Mouse (Mus musculus) Patski (cell line): ENCODE measurements at regions not wholly inside any gene's neighbourhood (a gene's known extent, or its start where the extent isn't known, plus 50 kb on each side); places are given as distances from the start of the nearest gene placed in this dataset.
A peak's percentile ranks its signal among the peaks of the same experiment; 100 is the strongest.

ENCODE experiments used
- ATAC-seq: fragments of 100-300 bp; one replicate; pipeline ENCODE4 v1.8.0; 2021
- CTCF ChIA-PET: fragments of 350-600 bp; sonication (Branson Sonifier 250); formaldehyde crosslinking; loops from one replicate; lab custom pipeline; 2022; ENCODE audit warnings: inconsistent platforms; lab: Charles Lee
- POLR2A ChIA-PET: fragments of 350-600 bp; sonication (Branson Sonifier 250); formaldehyde crosslinking; loops from one replicate; lab custom pipeline; 2022; ENCODE audit warnings: antibody characterized with exemption, inconsistent platforms; lab: Charles Lee
- DNase-seq: peaks from one replicate; pipeline ENCODE4 v3.0.0-alpha.2; 2011; ENCODE audit warnings: low read depth, low spot score
- H3K27me3 ChIP-seq: fragments of 371-371 bp; one replicate; pipeline ENCODE4 v1.5.1; 2021
- CTCF ChIP-seq: fragments of 100-300 bp; IDR thresholded peaks from one replicate; pipeline ENCODE4 v1.5.1; 2021
- in situ Hi-C: fragments of 300-500 bp; cut with MboI; formaldehyde crosslinking; loops from 3 replicates; pipeline ENCODE4 v1.11.1; 2018; ENCODE audit warnings: low pct_unique_long_range_greater_than_20kb, mixed read lengths

- ChIA-PET CTCF (no interaction called here), POLR2A (no interaction called here)
- peak; percentile 72 for TF ChIP-seq CTCF
- DNase-seq (no peak), ATAC-seq (no peak)
- H3K27me3 ChIP-seq = no peaks in the 10 kb centered on the region
- in situ Hi-C loops = loop anchor here (5.0 to 25.0 kb wide), 2 partner anchors 367 to 517 kb away; partner anchors contain the start of gene Kitl
Measured at GRCm38 (mm10) chr10:99644981-99645380, 114.5 kb downstream of the Csl start.

DNA sequence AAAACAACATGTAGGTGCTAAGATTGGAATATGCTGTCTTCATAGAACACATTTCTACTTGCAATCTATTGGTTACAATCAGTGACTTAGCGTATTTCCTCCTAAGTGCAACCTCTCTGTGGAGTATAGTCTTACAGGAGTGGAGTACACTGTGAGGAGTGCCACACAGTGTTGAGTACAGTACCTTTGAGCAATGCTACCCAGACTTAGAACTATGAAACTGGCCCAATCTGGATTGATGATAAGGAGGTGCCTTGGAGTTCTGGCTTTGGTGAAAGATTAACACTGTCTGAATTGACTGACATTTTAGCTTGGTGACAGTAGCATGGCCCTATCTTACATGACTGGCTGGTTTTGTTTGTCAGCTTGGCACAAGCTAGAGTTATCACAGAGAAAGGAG is 107.4 kb downstream of the Csl start:
- H3K27me3 ChIP-seq = peaks cover 5% of the 10 kb centered on the region
- in situ Hi-C loops = no loop called here
- CTCF ChIA-PET = no interaction called here
- DNase-seq (no peak), ATAC-seq (no peak)
- no peak for TF ChIP-seq CTCF
- POLR2A ChIA-PET = no interaction called here

DNA sequence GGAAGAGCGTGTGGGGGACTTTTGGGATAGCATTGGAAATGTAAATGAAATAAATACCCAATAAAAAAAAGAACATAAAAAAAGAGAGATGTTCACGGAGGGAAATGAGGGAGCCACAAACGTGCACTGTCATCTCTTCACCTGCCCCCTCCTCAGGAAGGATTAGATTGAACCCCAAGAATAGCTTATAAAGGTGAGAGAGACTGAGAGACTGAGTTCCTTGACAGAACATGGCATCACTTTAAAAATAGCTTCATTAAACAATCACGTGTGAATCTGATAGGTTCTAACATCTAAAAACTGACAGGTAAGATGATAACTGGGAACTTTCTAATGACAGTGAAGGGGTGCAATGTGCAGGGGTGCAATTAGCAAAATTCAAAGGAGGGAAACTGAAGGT is 105.2 kb downstream of the Csl start:
- ChIA-PET POLR2A (no interaction called here), CTCF (no interaction called here)
- TF ChIP-seq CTCF = no peak
- peaks cover 5% of the 10 kb centered on the region for H3K27me3 ChIP-seq
- no peak for DNase-seq
- in situ Hi-C loops = no loop called here
- ATAC-seq = no peak

GRCm38 (mm10) chr10:99676557-99677098 is 82.8 kb downstream of the Csl start:
- ChIA-PET CTCF (no interaction called here), POLR2A (interaction anchor here (0.6 kb wide), 1 partner anchor 756 kb away, joined by 3 read pairs; no protein-coding TSS in a partner anchor)
- in situ Hi-C loops = no loop called here
- ATAC-seq (no peak), DNase-seq (no peak)
- no peak for TF ChIP-seq CTCF
- H3K27me3 ChIP-seq = no peaks in the 10 kb centered on the region

DNA sequence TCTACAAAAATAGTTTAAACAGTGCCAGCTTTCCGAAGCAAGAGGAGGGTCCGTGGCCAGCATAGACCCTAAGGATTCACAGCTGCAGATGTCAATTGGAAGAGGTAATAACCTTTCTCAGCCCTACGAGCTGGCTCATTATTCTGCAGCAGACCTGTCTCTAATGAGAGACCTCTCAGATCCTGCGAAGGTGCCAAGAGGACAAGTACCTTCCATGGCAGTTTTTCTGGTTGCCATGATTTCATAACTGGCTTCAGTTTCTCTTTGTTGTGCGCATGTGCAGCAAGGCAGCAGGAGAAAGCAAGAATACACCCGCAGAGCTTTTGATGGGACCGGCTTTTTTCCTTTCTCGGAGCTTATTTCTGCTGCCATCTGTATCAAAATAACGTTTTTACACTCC is 81.4 kb downstream of the Csl start:
- in situ Hi-C loops = no loop called here
- ATAC-seq = no peak
- no peak for TF ChIP-seq CTCF

GRCm38 (mm10) chr10:99679813-99680212 is 79.6 kb downstream of the Csl start:
- TF ChIP-seq CTCF = no peak
- ChIA-PET POLR2A (no interaction called here), CTCF (no interaction called here)
- DNase-seq = no peak
- no peak for ATAC-seq
- no peaks in the 10 kb centered on the region for H3K27me3 ChIP-seq
- in situ Hi-C loops = no loop called here

More for the DNA sequence above, 81.4 kb downstream of the Csl start:
- no peak for DNase-seq
- H3K27me3 ChIP-seq = no peaks in the 10 kb centered on the region
- ChIA-PET CTCF (no interaction called here), POLR2A (no interaction called here)

DNA sequence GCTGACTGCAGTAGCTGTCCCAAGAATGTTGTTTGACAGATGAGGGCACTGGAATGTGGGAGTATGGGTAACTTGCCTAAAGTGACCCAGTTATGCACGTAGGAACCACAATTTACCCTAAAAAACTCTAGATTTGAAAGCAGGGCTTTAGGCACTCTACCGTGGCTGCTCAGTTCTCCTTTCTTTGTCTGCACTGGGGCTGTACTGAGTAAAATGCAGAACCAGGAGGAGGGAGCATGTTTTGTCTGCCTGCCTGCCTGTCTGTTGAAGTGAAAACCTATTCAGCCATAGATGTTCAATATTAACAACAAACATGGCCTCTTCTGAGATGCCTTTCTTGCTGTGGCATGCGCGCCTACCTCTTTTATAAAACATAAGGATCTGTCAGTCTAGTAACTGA is 77.5 kb downstream of the Csl start:
- no peaks in the 10 kb centered on the region for H3K27me3 ChIP-seq
- no peak for TF ChIP-seq CTCF
- ChIA-PET POLR2A (no interaction called here), CTCF (no interaction called here)
- no peak for DNase-seq
- ATAC-seq = no peak
- in situ Hi-C loops = no loop called here

DNA sequence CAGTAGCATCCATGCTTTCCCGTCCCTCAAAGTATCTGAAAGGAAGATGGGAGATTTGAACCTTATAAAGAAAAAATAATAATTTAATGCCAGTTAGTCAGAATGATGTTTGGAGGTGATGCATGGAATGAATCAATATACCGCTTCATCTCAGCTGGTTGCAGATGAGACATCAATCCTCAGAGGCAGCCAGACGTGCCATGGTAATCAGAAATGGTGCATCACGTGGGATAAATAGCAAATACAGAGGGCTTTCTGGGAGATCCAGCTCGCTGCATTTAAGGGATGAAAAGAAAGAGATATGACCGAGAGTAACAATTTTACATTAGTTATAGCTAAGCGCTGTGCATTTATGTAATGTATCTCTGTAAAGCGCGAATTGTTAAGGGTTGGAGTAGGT is 77.1 kb downstream of the Csl start:
- H3K27me3 ChIP-seq = no peaks in the 10 kb centered on the region
- ChIA-PET CTCF (interaction anchor here (1.3 kb wide), 2 partner anchors 8 to 294 kb away, joined by 3 read pairs; no protein-coding TSS in a partner anchor), POLR2A (no interaction called here)
- in situ Hi-C loops = no loop called here
- DNase-seq = no peak
- no peak for ATAC-seq
- TF ChIP-seq CTCF = no peak

DNA sequence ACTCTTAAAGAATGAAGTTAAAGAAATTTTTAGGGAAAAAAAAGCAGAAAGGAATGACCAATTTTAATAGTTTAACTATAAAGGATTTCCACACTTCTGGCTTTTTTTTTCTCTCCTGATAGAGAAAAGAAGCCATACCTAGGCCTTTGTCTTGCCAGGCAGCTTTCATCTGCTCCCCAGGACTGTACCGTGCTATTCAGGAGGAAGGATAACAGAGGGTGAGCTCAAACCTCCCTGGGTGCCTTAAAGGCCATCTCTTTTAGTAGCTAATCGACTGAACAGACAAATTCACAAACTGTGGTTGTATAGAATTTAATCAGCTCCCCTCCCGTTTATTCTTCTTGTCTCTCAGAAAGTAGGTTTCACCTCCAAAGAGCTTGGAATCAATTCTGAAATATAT is 76.1 kb downstream of the Csl start:
- no peak for ATAC-seq
- H3K27me3 ChIP-seq = no peaks in the 10 kb centered on the region
- in situ Hi-C loops = no loop called here
- POLR2A ChIA-PET = no interaction called here
- no peak for DNase-seq
- CTCF ChIA-PET = interaction anchor here (1.3 kb wide), 2 partner anchors 9 to 293 kb away, joined by 3 read pairs; no protein-coding TSS in a partner anchor
- no peak for TF ChIP-seq CTCF

GRCm38 (mm10) chr10:99685911-99686310 is 73.5 kb downstream of the Csl start:
- no peaks in the 10 kb centered on the region for H3K27me3 ChIP-seq
- TF ChIP-seq CTCF = no peak
- ChIA-PET CTCF (interaction anchor here (1.6 kb wide), 1 partner anchor 13 kb away, joined by 4 read pairs; no protein-coding TSS in a partner anchor), POLR2A (no interaction called here)
- in situ Hi-C loops = no loop called here
- ATAC-seq (no peak), DNase-seq (no peak)

- no peak for TF ChIP-seq CTCF
- ATAC-seq (no peak), DNase-seq (no peak)
- CTCF ChIA-PET = no interaction called here
- no peaks in the 10 kb centered on the region for H3K27me3 ChIP-seq
- in situ Hi-C loops = no loop called here
- POLR2A ChIA-PET = no interaction called here
Measured at GRCm38 (mm10) chr10:99687011-99687410, 72.4 kb downstream of the Csl start.

- no peak for DNase-seq
- in situ Hi-C loops = no loop called here
- ATAC-seq = no peak
- no peak for TF ChIP-seq CTCF
- CTCF ChIA-PET = interaction anchor here (0.8 kb wide), 1 partner anchor 11 kb away, joined by 3 read pairs; no protein-coding TSS in a partner anchor
- H3K27me3 ChIP-seq = no peaks in the 10 kb centered on the region
- POLR2A ChIA-PET = no interaction called here
Measured at GRCm38 (mm10) chr10:99697696-99698095, 61.8 kb downstream of the Csl start.
